Mouse (Mus musculus): ENCODE results near the gene 1600014C10Rik. TPM values are rescaled to one million over a fixed set of nuclear protein-coding genes. Genes with fewer than 3 reads are reported as not detected.
A peak's percentile ranks its signal among the peaks of the same experiment; 100 is the strongest.

The 1600014C10Rik gene
- polyA plus RNA-seq, 1 experiment from 2014 or later: 13.9 TPM

DNA sequence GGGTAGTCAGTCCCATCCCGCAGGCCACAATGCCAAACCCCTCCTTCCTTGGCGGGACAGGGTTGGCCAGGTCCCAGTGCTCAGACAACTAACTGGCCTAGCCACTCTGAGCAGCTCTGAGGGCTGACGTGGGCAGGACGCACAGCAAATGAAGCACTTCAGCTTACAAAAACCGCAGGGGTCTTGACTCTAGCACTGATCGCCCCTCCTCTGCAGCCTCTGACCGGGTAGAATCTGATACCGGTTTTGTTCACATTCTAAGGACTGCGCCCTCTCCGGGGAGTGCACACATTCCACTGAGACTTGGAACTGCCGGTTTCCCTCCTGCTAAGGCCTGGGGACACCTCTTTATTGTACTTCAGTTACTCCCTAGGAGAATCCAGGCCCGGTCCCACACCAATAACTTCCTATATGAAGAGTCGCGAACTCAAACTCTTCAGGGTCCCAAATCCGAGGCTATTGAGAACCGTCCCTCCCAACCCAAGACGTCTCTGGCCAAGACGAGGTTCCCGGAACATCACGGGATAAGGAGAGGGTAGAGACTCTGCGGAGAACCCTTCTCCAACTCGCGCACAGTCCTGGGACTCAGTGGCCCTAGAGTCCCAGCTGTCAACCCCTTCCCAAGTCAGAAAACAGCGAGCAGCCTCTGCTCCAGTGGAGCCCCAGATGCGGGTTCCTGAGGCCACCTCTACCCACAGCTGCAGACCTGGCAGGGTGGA is 44.3 kb downstream of the 1600014C10Rik start:
- peak overlapping the region; percentile 83 for H3K4me2 ChIP-seq (ENCODE audit: low read depth, low read length, severe bottlenecking)
- peak; percentile 83 for ATAC-seq (replicated peaks; ENCODE audit: low FRiP score)

DNA sequence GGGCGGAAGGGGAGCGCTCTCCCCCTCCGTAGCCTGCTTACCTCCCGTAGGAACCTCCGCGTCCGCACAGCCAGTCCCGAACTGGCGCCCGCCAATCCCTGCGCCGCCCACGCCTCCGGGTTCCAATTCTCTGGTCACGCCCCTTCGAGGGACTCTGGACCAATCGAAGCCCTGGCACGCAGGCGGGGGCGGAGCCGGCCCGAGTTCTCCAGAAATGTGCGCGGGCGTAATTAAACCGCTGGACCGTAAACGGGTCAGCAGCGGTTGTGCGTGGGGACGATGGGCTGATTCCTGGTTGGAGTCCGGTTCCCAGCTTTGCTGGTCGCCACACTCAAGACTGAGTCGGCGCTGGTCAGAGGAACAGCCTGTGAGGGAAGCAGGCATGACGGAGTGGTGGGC is 44.9 kb downstream of the 1600014C10Rik start, which contains the start of gene Plekhf1:
Plekhf1 (minus strand) TSS at position 117 of the 399 bp plus-strand sequence.
- no peak within 1 kb of the TSS for H3K27ac ChIP-seq (ENCODE audit: low read depth, low read length)
- under 1% methylated on average over 36 of the region's 36 CpGs for WGBS
- DNase-seq (ENCODE audit: low spot score) (peak; percentile 94), ATAC-seq (replicated peaks; ENCODE audit: low FRiP score) (peak; percentile 96)
- peak within 1 kb of the TSS; percentile 52 for H3K4me3 ChIP-seq (ENCODE audit: low read depth, low read length)
- no peaks in the 10 kb centered on the region for H3K9me3 ChIP-seq (ENCODE audit: control insufficient read depth, low read length)
- 0 out of 2 replicates have a peak, but pooled peaks cover 3% of the 10 kb centered on the region for H3K4me1 ChIP-seq (replicated peaks; ENCODE audit: control insufficient read depth, insufficient read depth, low read length)
- H3K27me3 ChIP-seq (ENCODE audit: control insufficient read depth, insufficient read depth, low read length): no peaks in the 10 kb centered on the region
- H3K4me2 ChIP-seq (ENCODE audit: low read depth, low read length, severe bottlenecking): peak within 1 kb of the TSS; percentile 83
- no peaks in the 10 kb centered on the region for H3K36me3 ChIP-seq (ENCODE audit: control insufficient read depth, insufficient read depth, low read length)
- H3K9ac ChIP-seq (ENCODE audit: low read length): peak within 1 kb of the TSS; percentile 56

More for the DNA sequence above, 44.3 kb downstream of the 1600014C10Rik start:
- Histone ChIP-seq H3K36me3 (ENCODE audit: control insufficient read depth, insufficient read depth, low read length) (no peaks in the 10 kb centered on the region), H3K9me3 (ENCODE audit: control insufficient read depth, low read length) (no peaks in the 10 kb centered on the region), H3K27me3 (ENCODE audit: control insufficient read depth, insufficient read depth, low read length) (no peaks in the 10 kb centered on the region), H3K4me3 (ENCODE audit: low read depth, low read length) (peak overlapping the region; percentile 52), H3K9ac (ENCODE audit: low read length) (peak overlapping the region; percentile 56), H3K27ac (ENCODE audit: low read depth, low read length) (no peak overlapping the region), H3K4me1 (replicated peaks; ENCODE audit: control insufficient read depth, insufficient read depth, low read length) (0 out of 2 replicates have a peak, but pooled peaks cover 3% of the 10 kb centered on the region)
- under 1% methylated on average over 25 of the region's 25 CpGs for WGBS
- DNase-seq (ENCODE audit: low spot score): peak; percentile 69

DNA sequence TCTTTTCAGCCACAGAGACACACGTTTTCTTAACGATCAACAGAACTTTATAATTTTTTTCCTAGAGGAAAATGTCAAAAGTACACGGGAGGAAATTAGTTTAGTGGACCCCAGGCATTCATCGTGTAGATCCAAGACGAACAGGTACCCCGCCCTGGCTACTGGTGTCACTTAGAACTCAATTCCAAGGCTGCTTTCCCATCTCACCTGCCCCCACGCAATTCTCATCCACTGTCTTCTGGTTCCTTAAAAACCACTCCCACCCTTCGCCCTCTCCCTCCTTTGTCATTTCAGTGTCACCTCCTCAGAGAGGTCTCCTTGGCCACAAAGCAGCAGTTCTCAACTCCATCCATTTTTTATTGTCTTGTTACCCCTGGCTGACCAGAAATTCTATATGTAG is 45.3 kb downstream of the 1600014C10Rik start:
- Histone ChIP-seq H3K27ac (ENCODE audit: low read depth, low read length) (no peak overlapping the region), H3K9me3 (ENCODE audit: control insufficient read depth, low read length) (no peaks in the 10 kb centered on the region), H3K27me3 (ENCODE audit: control insufficient read depth, insufficient read depth, low read length) (no peaks in the 10 kb centered on the region), H3K4me1 (replicated peaks; ENCODE audit: control insufficient read depth, insufficient read depth, low read length) (0 out of 2 replicates have a peak, but pooled peaks cover 3% of the 10 kb centered on the region), H3K9ac (ENCODE audit: low read length) (peak overlapping the region; percentile 56), H3K4me2 (ENCODE audit: low read depth, low read length, severe bottlenecking) (peak overlapping the region; percentile 83), H3K36me3 (ENCODE audit: control insufficient read depth, insufficient read depth, low read length) (no peaks in the 10 kb centered on the region), H3K4me3 (ENCODE audit: low read depth, low read length) (peak overlapping the region; percentile 52)
- WGBS: 28% methylated on average over 8 of the region's 8 CpGs
- ATAC-seq (replicated peaks; ENCODE audit: low FRiP score) (no peak), DNase-seq (ENCODE audit: low spot score) (no peak)

DNA sequence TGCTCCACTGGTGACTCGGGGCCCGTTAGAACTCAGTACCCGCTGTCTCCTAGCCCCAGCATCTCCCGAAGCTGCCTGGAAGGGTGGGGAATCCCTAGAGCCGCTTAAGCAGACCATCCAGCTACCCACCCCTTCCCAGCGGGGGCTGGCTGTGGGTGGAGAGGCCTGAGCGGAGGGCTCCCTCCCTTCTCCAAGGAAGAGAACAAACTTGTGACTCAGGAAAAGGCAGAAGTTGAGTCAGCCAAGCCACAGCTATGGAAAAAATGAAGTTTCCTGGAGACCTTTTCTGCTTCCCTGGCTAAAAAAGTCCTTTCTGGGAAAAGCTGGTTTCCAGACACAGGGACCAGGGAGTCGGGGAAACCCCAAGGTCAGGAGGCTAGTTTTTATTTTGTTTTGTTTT is 47.3 kb downstream of the 1600014C10Rik start:
- 24% methylated on average over 8 of the region's 8 CpGs for WGBS
- no peak overlapping the region for H3K4me2 ChIP-seq (ENCODE audit: low read depth, low read length, severe bottlenecking)
- no peaks in the 10 kb centered on the region for H3K27me3 ChIP-seq (ENCODE audit: control insufficient read depth, insufficient read depth, low read length)
- no peak for DNase-seq (ENCODE audit: low spot score)
- H3K36me3 ChIP-seq (ENCODE audit: control insufficient read depth, insufficient read depth, low read length): no peaks in the 10 kb centered on the region
- 0 out of 2 replicates have a peak, but pooled peaks cover 3% of the 10 kb centered on the region for H3K4me1 ChIP-seq (replicated peaks; ENCODE audit: control insufficient read depth, insufficient read depth, low read length)
- ATAC-seq (replicated peaks; ENCODE audit: low FRiP score): no peak
- H3K9ac ChIP-seq (ENCODE audit: low read length): no peak overlapping the region
- no peak overlapping the region for H3K4me3 ChIP-seq (ENCODE audit: low read depth, low read length)
- H3K9me3 ChIP-seq (ENCODE audit: control insufficient read depth, low read length): no peaks in the 10 kb centered on the region
- H3K27ac ChIP-seq (ENCODE audit: low read depth, low read length): no peak overlapping the region

DNA sequence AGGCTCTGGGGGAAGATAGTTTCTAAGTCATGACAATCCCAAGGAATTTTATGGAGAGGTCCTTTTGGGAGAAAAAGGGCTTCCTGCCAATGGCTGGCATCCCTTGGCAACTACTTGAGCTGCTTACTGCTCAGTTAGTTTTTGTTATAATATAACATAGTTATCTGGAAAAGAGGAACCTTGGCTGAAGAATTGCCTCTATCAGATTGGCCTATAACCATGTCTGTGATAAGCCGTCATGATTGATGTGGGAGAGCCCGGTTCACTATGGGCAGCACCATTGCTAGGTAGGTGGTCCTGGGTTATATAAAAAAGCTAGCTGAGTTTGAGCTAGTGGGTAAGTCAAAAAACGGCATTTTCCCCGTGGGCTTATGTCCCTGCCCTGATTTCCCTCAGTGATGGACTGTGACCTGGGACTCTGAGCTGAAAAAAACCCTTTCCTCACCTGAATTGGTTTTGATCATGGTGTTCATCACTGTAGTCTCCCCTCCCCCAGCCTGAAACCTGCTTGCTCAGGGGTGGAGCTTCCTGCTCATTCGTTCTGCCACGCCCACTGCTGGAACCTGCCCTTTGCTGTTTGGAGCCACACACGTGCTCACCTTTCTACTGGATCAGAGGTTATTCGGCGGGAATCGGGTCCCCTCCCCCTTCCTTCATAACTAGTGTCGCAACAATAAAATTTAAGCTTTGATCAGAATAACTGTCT is 53.5 kb downstream of the 1600014C10Rik start:
- Histone ChIP-seq H3K36me3 (ENCODE audit: control insufficient read depth, insufficient read depth, low read length) (no peaks in the 10 kb centered on the region), H3K4me2 (ENCODE audit: low read depth, low read length, severe bottlenecking) (no peak overlapping the region), H3K4me3 (ENCODE audit: low read depth, low read length) (no peak overlapping the region), H3K27me3 (ENCODE audit: control insufficient read depth, insufficient read depth, low read length) (no peaks in the 10 kb centered on the region), H3K27ac (ENCODE audit: low read depth, low read length) (no peak overlapping the region), H3K4me1 (replicated peaks; ENCODE audit: control insufficient read depth, insufficient read depth, low read length) (no peaks in the 10 kb centered on the region), H3K9ac (ENCODE audit: low read length) (no peak overlapping the region), H3K9me3 (ENCODE audit: control insufficient read depth, low read length) (no peaks in the 10 kb centered on the region)
- 42% methylated on average over 11 of the region's 11 CpGs for WGBS
- no peak for DNase-seq (ENCODE audit: low spot score)
- ATAC-seq (replicated peaks; ENCODE audit: low FRiP score): no peak

DNA sequence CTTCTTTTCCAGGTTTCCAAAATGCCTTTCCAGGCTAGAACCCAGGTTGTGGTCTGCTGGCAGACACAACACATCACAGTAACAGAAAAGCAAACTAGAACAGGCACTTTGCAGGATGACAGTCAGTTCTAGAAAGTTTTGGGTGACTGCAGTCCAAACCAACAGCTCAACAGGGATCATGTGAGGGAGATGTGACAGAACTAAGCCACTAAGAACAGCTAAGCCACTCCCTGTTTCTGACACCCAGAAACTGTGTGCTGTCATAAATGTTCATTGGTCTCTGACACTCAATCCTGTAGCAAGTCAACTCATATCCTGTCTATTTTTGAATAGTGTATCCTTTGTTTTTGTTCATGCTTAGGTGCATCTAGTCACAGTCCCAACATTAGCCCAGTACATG is 54.1 kb downstream of the 1600014C10Rik start:
- H3K27me3 ChIP-seq (ENCODE audit: control insufficient read depth, insufficient read depth, low read length): no peaks in the 10 kb centered on the region
- H3K4me2 ChIP-seq (ENCODE audit: low read depth, low read length, severe bottlenecking): no peak overlapping the region
- ATAC-seq (replicated peaks; ENCODE audit: low FRiP score): no peak
- H3K9ac ChIP-seq (ENCODE audit: low read length): no peak overlapping the region
- no peak overlapping the region for H3K4me3 ChIP-seq (ENCODE audit: low read depth, low read length)
- H3K9me3 ChIP-seq (ENCODE audit: control insufficient read depth, low read length): no peaks in the 10 kb centered on the region
- no peak overlapping the region for H3K27ac ChIP-seq (ENCODE audit: low read depth, low read length)
- no peak for DNase-seq (ENCODE audit: low spot score)
- no peaks in the 10 kb centered on the region for H3K4me1 ChIP-seq (replicated peaks; ENCODE audit: control insufficient read depth, insufficient read depth, low read length)
- H3K36me3 ChIP-seq (ENCODE audit: control insufficient read depth, insufficient read depth, low read length): no peaks in the 10 kb centered on the region

DNA sequence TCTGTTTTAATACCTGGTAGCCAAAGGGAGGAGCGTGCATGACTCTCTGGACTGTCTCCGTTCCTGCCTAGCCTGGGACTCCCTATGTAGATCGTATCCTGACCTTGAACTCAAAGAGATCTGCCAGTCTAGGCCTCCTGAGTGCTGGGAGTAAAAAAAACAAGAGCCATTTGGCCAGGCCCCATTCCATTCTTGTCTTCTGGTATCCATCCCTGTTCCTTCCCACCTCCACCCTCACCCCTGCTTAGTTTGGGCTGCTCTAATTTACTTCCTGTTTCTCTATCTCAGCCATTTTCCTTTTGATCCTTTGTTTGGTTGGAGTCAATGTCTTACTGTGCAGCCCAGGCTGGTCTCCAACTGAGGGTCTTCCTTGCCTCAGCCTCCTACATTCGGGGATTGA is 59.4 kb downstream of the 1600014C10Rik start:
- DNase-seq (ENCODE audit: low spot score) (no peak), ATAC-seq (replicated peaks; ENCODE audit: low FRiP score) (no peak)
- Histone ChIP-seq H3K27ac (ENCODE audit: low read depth, low read length) (no peak overlapping the region), H3K4me2 (ENCODE audit: low read depth, low read length, severe bottlenecking) (no peak overlapping the region), H3K9me3 (ENCODE audit: control insufficient read depth, low read length) (no peaks in the 10 kb centered on the region), H3K27me3 (ENCODE audit: control insufficient read depth, insufficient read depth, low read length) (no peaks in the 10 kb centered on the region), H3K9ac (ENCODE audit: low read length) (no peak overlapping the region), H3K4me1 (replicated peaks; ENCODE audit: control insufficient read depth, insufficient read depth, low read length) (no peaks in the 10 kb centered on the region), H3K4me3 (ENCODE audit: low read depth, low read length) (no peak overlapping the region), H3K36me3 (ENCODE audit: control insufficient read depth, insufficient read depth, low read length) (no peaks in the 10 kb centered on the region)
- WGBS: 75% methylated on average over 4 of the region's 4 CpGs
